Mouse (Mus musculus): ENCODE data around the gene Saysd1. TPM values are rescaled to one million over a fixed set of nuclear protein-coding genes. Genes with fewer than 3 reads are reported as not detected.
A peak's percentile ranks its signal among the peaks of the same experiment; 100 is the strongest.

The Saysd1 gene
- polyA plus RNA-seq, 1 experiment from 2014 or later = 21.5 TPM

- peaks cover 29% of the 10 kb centered on the region for H3K4me1 ChIP-seq (ENCODE audit: control insufficient read depth, insufficient read depth, low read length)
- ATAC-seq = no peak
- peak overlapping the region; percentile 17; the same call in 1 of the 2 replicates for H3K4me3 ChIP-seq (ENCODE audit: low read length)
- WGBS = 30% methylated on average over 4 of the region's 4 CpGs
- no peaks in the 10 kb centered on the region for H3K9me3 ChIP-seq (ENCODE audit: control insufficient read depth, low read length)
- H3K27ac ChIP-seq (ENCODE audit: low read length) = no peak overlapping the region
- no peaks in the 10 kb centered on the region for H3K27me3 ChIP-seq (replicated peaks; ENCODE audit: control insufficient read depth, insufficient read depth, low read length)
- peak overlapping the region; percentile 4 for H3K4me2 ChIP-seq (ENCODE audit: low read depth, low read length)
- H3K9ac ChIP-seq (ENCODE audit: low read depth, low read length) = 0 out of 2 replicates have a peak overlapping the region, but pooled peaks have one; percentile 30
- no peaks in the 10 kb centered on the region for H3K36me3 ChIP-seq (ENCODE audit: control insufficient read depth, insufficient read depth, low read length)
Measured at GRCm38 (mm10) chr14:20178593-20178992, 40.3 kb upstream of the Saysd1 start.

- Histone ChIP-seq H3K4me2 (ENCODE audit: low read depth, low read length) (no peak overlapping the region), H3K36me3 (ENCODE audit: control insufficient read depth, insufficient read depth, low read length) (no peaks in the 10 kb centered on the region), H3K9me3 (ENCODE audit: control insufficient read depth, low read length) (no peaks in the 10 kb centered on the region), H3K27me3 (replicated peaks; ENCODE audit: control insufficient read depth, insufficient read depth, low read length) (no peaks in the 10 kb centered on the region), H3K4me1 (ENCODE audit: control insufficient read depth, insufficient read depth, low read length) (peaks cover 29% of the 10 kb centered on the region), H3K4me3 (ENCODE audit: low read length) (no peak overlapping the region), H3K9ac (ENCODE audit: low read depth, low read length) (peak overlapping the region; percentile 10; the same call in 1 of the 2 replicates), H3K27ac (ENCODE audit: low read length) (no peak overlapping the region)
- 63% methylated on average over 9 of the region's 9 CpGs for WGBS
- ATAC-seq = no peak
Measured at GRCm38 (mm10) chr14:20177494-20178123, 39.3 kb upstream of the Saysd1 start.

GRCm38 (mm10) chr14:20175705-20176104 lies 37.4 kb upstream of the Saysd1 start:
- Histone ChIP-seq H3K27ac (ENCODE audit: low read length) (no peak overlapping the region), H3K9me3 (ENCODE audit: control insufficient read depth, low read length) (no peaks in the 10 kb centered on the region), H3K27me3 (replicated peaks; ENCODE audit: control insufficient read depth, insufficient read depth, low read length) (no peaks in the 10 kb centered on the region), H3K36me3 (ENCODE audit: control insufficient read depth, insufficient read depth, low read length) (no peaks in the 10 kb centered on the region), H3K4me3 (ENCODE audit: low read length) (no peak overlapping the region), H3K4me1 (ENCODE audit: control insufficient read depth, insufficient read depth, low read length) (peaks cover 22% of the 10 kb centered on the region), H3K4me2 (ENCODE audit: low read depth, low read length) (no peak overlapping the region), H3K9ac (ENCODE audit: low read depth, low read length) (no peak overlapping the region)
- 93% methylated on average over 4 of the region's 4 CpGs for WGBS
- ATAC-seq = no peak

- no peak overlapping the region for H3K4me3 ChIP-seq (ENCODE audit: low read length)
- no peak overlapping the region for H3K9ac ChIP-seq (ENCODE audit: low read depth, low read length)
- 94% methylated on average over 7 of the region's 7 CpGs for WGBS
- no peaks in the 10 kb centered on the region for H3K27me3 ChIP-seq (replicated peaks; ENCODE audit: control insufficient read depth, insufficient read depth, low read length)
- no peak for ATAC-seq
- no peaks in the 10 kb centered on the region for H3K9me3 ChIP-seq (ENCODE audit: control insufficient read depth, low read length)
- H3K36me3 ChIP-seq (ENCODE audit: control insufficient read depth, insufficient read depth, low read length) = no peaks in the 10 kb centered on the region
- no peak overlapping the region for H3K27ac ChIP-seq (ENCODE audit: low read length)
- peaks cover 17% of the 10 kb centered on the region for H3K4me1 ChIP-seq (ENCODE audit: control insufficient read depth, insufficient read depth, low read length)
- H3K4me2 ChIP-seq (ENCODE audit: low read depth, low read length) = no peak overlapping the region
Measured at GRCm38 (mm10) chr14:20175114-20175513, 36.8 kb upstream of the Saysd1 start.

DNA sequence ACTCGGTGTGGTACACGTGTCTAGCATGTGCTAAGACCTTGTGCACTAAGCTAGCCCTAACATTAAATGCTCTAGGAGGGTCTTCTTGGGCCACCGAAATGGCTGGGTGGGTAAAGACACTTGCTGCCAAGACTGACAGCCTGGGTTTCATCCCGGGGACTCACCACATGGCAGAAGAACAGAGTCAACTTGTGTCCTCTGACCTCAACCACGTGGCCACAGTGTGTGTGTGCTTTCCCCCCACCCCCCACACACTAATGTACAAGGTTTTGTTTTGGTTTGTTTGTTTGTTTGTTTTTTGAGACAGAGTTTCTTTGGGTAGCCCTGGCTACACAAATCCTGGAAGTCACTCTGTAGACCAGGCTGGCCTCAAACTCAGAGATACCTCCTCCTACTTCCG lies 36.4 kb upstream of the Saysd1 start:
- ATAC-seq = no peak
- 84% methylated on average over 6 of the region's 6 CpGs for WGBS
- no peaks in the 10 kb centered on the region for H3K36me3 ChIP-seq (ENCODE audit: control insufficient read depth, insufficient read depth, low read length)

GRCm38 (mm10) chr14:20173873-20174490 lies 35.6 kb upstream of the Saysd1 start:
- no peaks in the 10 kb centered on the region for H3K27me3 ChIP-seq (replicated peaks; ENCODE audit: control insufficient read depth, insufficient read depth, low read length)
- H3K27ac ChIP-seq (ENCODE audit: low read length) = no peak overlapping the region
- WGBS = 90% methylated on average over 14 of the region's 14 CpGs
- H3K36me3 ChIP-seq (ENCODE audit: control insufficient read depth, insufficient read depth, low read length) = no peaks in the 10 kb centered on the region
- H3K4me1 ChIP-seq (ENCODE audit: control insufficient read depth, insufficient read depth, low read length) = peaks cover 10% of the 10 kb centered on the region
- no peak overlapping the region for H3K9ac ChIP-seq (ENCODE audit: low read depth, low read length)
- no peak for ATAC-seq
- H3K4me3 ChIP-seq (ENCODE audit: low read length) = no peak overlapping the region
- H3K9me3 ChIP-seq (ENCODE audit: control insufficient read depth, low read length) = no peaks in the 10 kb centered on the region
- no peak overlapping the region for H3K4me2 ChIP-seq (ENCODE audit: low read depth, low read length)

More for the DNA sequence above, 36.4 kb upstream of the Saysd1 start:
- no peak overlapping the region for H3K4me3 ChIP-seq (ENCODE audit: low read length)
- H3K9me3 ChIP-seq (ENCODE audit: control insufficient read depth, low read length) = no peaks in the 10 kb centered on the region
- H3K4me1 ChIP-seq (ENCODE audit: control insufficient read depth, insufficient read depth, low read length) = peaks cover 14% of the 10 kb centered on the region
- no peak overlapping the region for H3K4me2 ChIP-seq (ENCODE audit: low read depth, low read length)
- no peaks in the 10 kb centered on the region for H3K27me3 ChIP-seq (replicated peaks; ENCODE audit: control insufficient read depth, insufficient read depth, low read length)
- H3K9ac ChIP-seq (ENCODE audit: low read depth, low read length) = no peak overlapping the region
- no peak overlapping the region for H3K27ac ChIP-seq (ENCODE audit: low read length)

- H3K4me2 ChIP-seq (ENCODE audit: low read depth, low read length) = no peak overlapping the region
- no peak for ATAC-seq
- H3K4me1 ChIP-seq (ENCODE audit: control insufficient read depth, insufficient read depth, low read length) = peaks cover 2% of the 10 kb centered on the region; the same call in 1 of the 2 replicates
- H3K4me3 ChIP-seq (ENCODE audit: low read length) = no peak overlapping the region
- 76% methylated on average over 4 of the region's 4 CpGs for WGBS
- H3K9ac ChIP-seq (ENCODE audit: low read depth, low read length) = no peak overlapping the region
- no peaks in the 10 kb centered on the region for H3K36me3 ChIP-seq (ENCODE audit: control insufficient read depth, insufficient read depth, low read length)
- H3K9me3 ChIP-seq (ENCODE audit: control insufficient read depth, low read length) = no peaks in the 10 kb centered on the region
- H3K27me3 ChIP-seq (replicated peaks; ENCODE audit: control insufficient read depth, insufficient read depth, low read length) = no peaks in the 10 kb centered on the region
- H3K27ac ChIP-seq (ENCODE audit: low read length) = no peak overlapping the region
Measured at GRCm38 (mm10) chr14:20172924-20173323, 34.6 kb upstream of the Saysd1 start.

DNA sequence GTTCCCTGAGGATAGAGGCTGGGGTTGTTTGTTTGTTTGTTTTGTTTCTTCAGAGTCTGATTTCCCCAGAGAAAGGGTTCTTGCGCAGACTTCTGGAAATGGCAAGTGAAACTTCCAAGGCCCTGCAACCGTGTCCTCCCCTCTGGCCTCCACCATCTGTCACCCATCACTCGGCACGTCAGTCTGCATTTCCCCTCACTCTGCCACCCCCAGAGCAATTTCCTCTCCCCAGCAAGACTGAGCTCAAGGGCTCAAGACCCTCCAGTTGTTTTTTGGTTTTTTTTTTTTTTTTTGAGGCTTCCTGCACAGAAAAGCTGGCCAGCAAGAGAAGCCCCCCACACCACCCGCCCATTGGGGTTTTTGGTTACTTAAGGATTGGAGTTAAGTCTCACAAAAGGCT lies 34.2 kb upstream of the Saysd1 start:
- no peaks in the 10 kb centered on the region for H3K9me3 ChIP-seq (ENCODE audit: control insufficient read depth, low read length)
- no peak overlapping the region for H3K27ac ChIP-seq (ENCODE audit: low read length)
- H3K36me3 ChIP-seq (ENCODE audit: control insufficient read depth, insufficient read depth, low read length) = no peaks in the 10 kb centered on the region
- 82% methylated on average over 5 of the region's 5 CpGs for WGBS
- peaks cover 3% of the 10 kb centered on the region for H3K4me1 ChIP-seq (ENCODE audit: control insufficient read depth, insufficient read depth, low read length)
- no peak overlapping the region for H3K9ac ChIP-seq (ENCODE audit: low read depth, low read length)
- no peak for ATAC-seq
- no peaks in the 10 kb centered on the region for H3K27me3 ChIP-seq (replicated peaks; ENCODE audit: control insufficient read depth, insufficient read depth, low read length)
- H3K4me3 ChIP-seq (ENCODE audit: low read length) = no peak overlapping the region
- H3K4me2 ChIP-seq (ENCODE audit: low read depth, low read length) = no peak overlapping the region

GRCm38 (mm10) chr14:20171840-20172239 lies 33.5 kb upstream of the Saysd1 start:
- Histone ChIP-seq H3K27ac (ENCODE audit: low read length) (no peak overlapping the region), H3K4me2 (ENCODE audit: low read depth, low read length) (no peak overlapping the region), H3K27me3 (replicated peaks; ENCODE audit: control insufficient read depth, insufficient read depth, low read length) (no peaks in the 10 kb centered on the region), H3K4me1 (ENCODE audit: control insufficient read depth, insufficient read depth, low read length) (peaks cover 10% of the 10 kb centered on the region), H3K9me3 (ENCODE audit: control insufficient read depth, low read length) (no peaks in the 10 kb centered on the region), H3K4me3 (ENCODE audit: low read length) (no peak overlapping the region), H3K9ac (ENCODE audit: low read depth, low read length) (no peak overlapping the region), H3K36me3 (ENCODE audit: control insufficient read depth, insufficient read depth, low read length) (no peaks in the 10 kb centered on the region)
- no peak for ATAC-seq
- WGBS = 82% methylated on average over 3 of the region's 3 CpGs
